Mouse (Mus musculus) E14TG2a.4 (cell line): Measurements from ENCODE around the gene 1500009L16Rik.

Experiments used
- H3K27me3 ChIP-seq: 2 replicates; pipeline ENCODE4 v1.6.1; 2014; ENCODE audit warnings: low read length, control low read depth; ENCODE audit not compliant: insufficient read depth
- H3K36me3 ChIP-seq: 2 replicates; pipeline ENCODE4 v1.6.1; 2014; ENCODE audit warnings: low read length, control low read depth; ENCODE audit not compliant: insufficient read depth
- H3K4me1 ChIP-seq: replicated peaks from 2 replicates; pipeline ENCODE4 v1.6.1; 2014; ENCODE audit warnings: low read depth, low read length, control low read depth
- H3K4me3 ChIP-seq: replicated peaks from 2 replicates; pipeline ENCODE4 v1.5.1; 2014; ENCODE audit warnings: mild to moderate bottlenecking, low read length
- H3K9me3 ChIP-seq: 2 replicates; pipeline ENCODE4 v1.6.1; 2014; ENCODE audit warnings: low read length, control low read depth
- CTCF ChIP-seq: conservative IDR thresholded peaks from 2 replicates; pipeline ENCODE4 v1.5.1; 2014; ENCODE audit warnings: low read length
- NANOG ChIP-seq: IDR thresholded peaks from 2 replicates; pipeline ENCODE4 v1.6.1; 2014; ENCODE audit warnings: borderline replicate concordance, low read length, mixed read lengths
- POU5F1 ChIP-seq: IDR thresholded peaks from 2 replicates; pipeline ENCODE4 v1.6.1; 2014; ENCODE audit warnings: low read length, borderline replicate concordance

The 1500009L16Rik gene

GRCm38 (mm10) chr10:83776272-83776878 lies 53.7 kb downstream of the 1500009L16Rik start:
- no peaks in the 10 kb centered on the region for H3K27me3 ChIP-seq
- no peak overlapping the region for H3K4me3 ChIP-seq
- no peaks in the 10 kb centered on the region for H3K36me3 ChIP-seq
- no peak for TF ChIP-seq NANOG
- TF ChIP-seq CTCF = peak; percentile 64
- peaks cover 21% of the 10 kb centered on the region for H3K9me3 ChIP-seq
- 0 out of 2 replicates have a peak, but pooled peaks cover 9% of the 10 kb centered on the region for H3K4me1 ChIP-seq

GRCm38 (mm10) chr10:83777253-83777652 lies 54.6 kb downstream of the 1500009L16Rik start:
- no peak for TF ChIP-seq NANOG
- TF ChIP-seq CTCF = no peak
- no peak overlapping the region for H3K4me3 ChIP-seq
- H3K9me3 ChIP-seq = peaks cover 21% of the 10 kb centered on the region
- 0 out of 2 replicates have a peak, but pooled peaks cover 9% of the 10 kb centered on the region for H3K4me1 ChIP-seq
- H3K36me3 ChIP-seq = no peaks in the 10 kb centered on the region
- H3K27me3 ChIP-seq = no peaks in the 10 kb centered on the region

GRCm38 (mm10) chr10:83781854-83782253 lies 59.2 kb downstream of the 1500009L16Rik start:
- no peak for TF ChIP-seq CTCF
- TF ChIP-seq NANOG = no peak
- no peak for TF ChIP-seq POU5F1
- no peaks in the 10 kb centered on the region for H3K4me1 ChIP-seq
- no peaks in the 10 kb centered on the region for H3K27me3 ChIP-seq
- no peaks in the 10 kb centered on the region for H3K36me3 ChIP-seq
- no peak overlapping the region for H3K4me3 ChIP-seq
- H3K9me3 ChIP-seq = peaks cover 35% of the 10 kb centered on the region

- Histone ChIP-seq H3K4me3 (no peak overlapping the region), H3K9me3 (peaks cover 40% of the 10 kb centered on the region), H3K27me3 (no peaks in the 10 kb centered on the region), H3K36me3 (no peaks in the 10 kb centered on the region), H3K4me1 (no peaks in the 10 kb centered on the region)
- no peak for TF ChIP-seq POU5F1
- TF ChIP-seq NANOG = no peak
- no peak for TF ChIP-seq CTCF
Measured at GRCm38 (mm10) chr10:83782371-83783120, 59.9 kb downstream of the 1500009L16Rik start.

GRCm38 (mm10) chr10:83785003-83785402 lies 62.3 kb downstream of the 1500009L16Rik start:
- Histone ChIP-seq H3K36me3 (no peaks in the 10 kb centered on the region), H3K4me1 (no peaks in the 10 kb centered on the region), H3K27me3 (no peaks in the 10 kb centered on the region), H3K4me3 (no peak overlapping the region), H3K9me3 (peaks cover 25% of the 10 kb centered on the region)
- TF ChIP-seq NANOG (no peak), CTCF (peak; percentile 84)

GRCm38 (mm10) chr10:83785627-83786392 lies 63.1 kb downstream of the 1500009L16Rik start:
- peaks cover 19% of the 10 kb centered on the region for H3K9me3 ChIP-seq
- no peaks in the 10 kb centered on the region for H3K27me3 ChIP-seq
- TF ChIP-seq POU5F1 (no peak), CTCF (no peak), NANOG (no peak)
- no peaks in the 10 kb centered on the region for H3K4me1 ChIP-seq
- no peak overlapping the region for H3K4me3 ChIP-seq
- no peaks in the 10 kb centered on the region for H3K36me3 ChIP-seq

- H3K4me1 ChIP-seq = no peaks in the 10 kb centered on the region
- H3K36me3 ChIP-seq = no peaks in the 10 kb centered on the region
- peaks cover 19% of the 10 kb centered on the region for H3K9me3 ChIP-seq
- no peaks in the 10 kb centered on the region for H3K27me3 ChIP-seq
- no peak overlapping the region for H3K4me3 ChIP-seq
- TF ChIP-seq NANOG = no peak
- TF ChIP-seq POU5F1 = no peak
- TF ChIP-seq CTCF = no peak
Measured at GRCm38 (mm10) chr10:83795088-83795487, 72.4 kb downstream of the 1500009L16Rik start.

- Histone ChIP-seq H3K4me1 (no peaks in the 10 kb centered on the region), H3K27me3 (no peaks in the 10 kb centered on the region), H3K9me3 (peaks cover 19% of the 10 kb centered on the region), H3K4me3 (no peak overlapping the region), H3K36me3 (no peaks in the 10 kb centered on the region)
- TF ChIP-seq POU5F1 (no peak), CTCF (no peak), NANOG (no peak)
Measured at GRCm38 (mm10) chr10:83795500-83795899, 72.8 kb downstream of the 1500009L16Rik start.
